Mouse (Mus musculus) stomach, postnatal 0 days (tissue): ENCODE results near the gene Paqr9.

Experiments used
- CTCF ChIP-seq: IDR thresholded peaks from 2 replicates; pipeline ENCODE4 v1.5.1; 2016; ENCODE audit warnings: antibody characterized with exemption, low read depth, mild to moderate bottlenecking, moderate library complexity
- EP300 ChIP-seq: optimal IDR thresholded peaks from 2 replicates; pipeline ENCODE3; 2016; ENCODE audit warnings: antibody characterized with exemption

- TF ChIP-seq CTCF, result no peak
- no peak for TF ChIP-seq EP300
Measured at GRCm38 (mm10) chr9:95615961-95616360, 56.5 kb downstream of the Paqr9 start.
